Mouse (Mus musculus): ENCODE measurements around the gene Mtmr14.

The Mtmr14 gene

DNA sequence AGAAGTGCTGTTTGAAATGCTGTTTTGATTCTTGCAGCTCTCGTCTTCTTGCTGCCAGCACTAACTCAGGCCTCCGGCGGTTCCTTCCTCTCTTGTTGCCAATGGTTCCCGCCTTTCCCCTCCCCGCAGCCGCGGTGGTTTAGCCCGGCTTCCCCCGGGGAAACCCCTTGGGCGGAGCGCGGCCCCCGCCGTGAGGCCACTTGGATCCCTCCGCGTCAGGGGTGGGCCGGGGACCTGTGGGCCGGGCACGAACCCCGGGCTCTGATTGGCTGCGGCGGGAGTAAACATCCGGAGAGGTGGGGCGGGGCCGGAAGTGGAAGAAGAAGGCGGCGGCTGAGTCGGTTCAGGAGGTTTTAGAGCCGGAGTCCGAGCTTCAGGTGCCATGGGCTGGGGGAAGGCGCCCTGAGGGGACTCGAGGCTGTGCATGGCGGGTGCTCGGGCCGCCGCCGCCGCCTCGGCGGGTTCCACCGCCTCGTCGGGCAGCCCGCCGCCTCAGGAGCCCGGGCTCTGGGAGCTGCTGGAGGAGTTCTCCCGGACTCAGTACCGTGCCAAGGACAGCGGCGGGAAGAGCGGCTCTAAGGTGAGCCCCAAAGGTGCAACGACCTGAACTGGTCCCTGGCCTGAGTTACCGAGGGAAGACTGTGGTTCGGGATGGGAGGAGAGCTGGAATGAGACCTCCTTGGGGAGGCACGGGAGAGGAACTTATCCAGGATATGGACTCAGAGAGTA lies at the start of gene Mtmr14:
Mtmr14 (plus strand) TSS at position 302 of the 729 bp plus-strand sequence.
- DNase-seq (ENCODE audit: low read depth, low spot score) = peak; percentile 96

DNA sequence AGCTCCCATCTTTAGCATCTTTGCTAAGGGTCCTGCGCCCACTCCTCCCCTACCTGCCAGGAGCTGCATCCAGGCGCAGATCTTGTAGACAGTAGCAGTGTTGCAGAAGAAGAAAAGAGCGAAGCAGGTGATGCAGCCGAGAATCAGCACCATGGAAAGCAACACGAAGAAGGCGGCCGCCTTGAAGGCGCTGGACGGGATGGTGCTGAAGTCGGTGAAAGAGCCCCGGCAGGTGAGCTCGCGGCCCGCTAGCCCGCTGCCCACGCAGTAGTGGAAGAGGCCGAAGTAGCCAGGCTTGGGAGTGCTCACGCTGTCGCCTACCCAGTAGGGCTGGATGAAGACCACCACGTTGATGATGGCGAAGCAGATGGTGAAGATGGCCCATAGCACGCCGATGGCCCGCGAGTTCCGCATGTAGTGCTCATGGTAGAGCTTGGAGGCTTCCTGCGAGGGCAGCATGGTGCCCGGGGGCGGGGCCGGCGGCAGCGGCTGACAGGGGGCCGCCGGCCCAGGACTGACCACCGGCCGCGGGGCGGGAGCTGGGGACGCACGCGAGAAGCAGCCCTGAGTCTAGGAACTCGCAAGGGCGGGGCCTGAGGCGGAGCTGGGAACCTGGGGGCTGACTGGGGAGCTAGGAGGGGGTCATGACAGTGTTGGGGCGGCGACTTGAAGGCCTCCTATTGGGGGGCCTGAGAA lies 43.7 kb upstream of the Mtmr14 start:
- DNase-seq (ENCODE audit: low read depth, low spot score) = peak; percentile 41

DNA sequence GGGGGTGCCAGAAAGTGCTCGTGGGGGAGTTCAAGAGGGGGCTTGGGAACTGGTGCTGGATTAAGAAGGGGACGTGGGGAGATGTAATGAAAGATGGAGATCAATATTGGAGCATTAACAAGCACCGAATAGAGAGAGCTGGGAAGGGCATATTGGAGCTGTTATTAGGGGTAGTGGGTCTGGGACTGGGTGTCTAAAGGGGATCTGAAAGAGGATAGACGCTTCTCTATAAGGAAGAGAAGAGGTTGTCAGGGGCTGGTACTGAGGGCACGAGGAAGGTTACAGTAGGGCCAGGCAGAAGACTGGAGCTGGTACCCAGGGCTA lies 43.2 kb upstream of the Mtmr14 start:
- DNase-seq (ENCODE audit: low read depth, low spot score) = no peak

DNA sequence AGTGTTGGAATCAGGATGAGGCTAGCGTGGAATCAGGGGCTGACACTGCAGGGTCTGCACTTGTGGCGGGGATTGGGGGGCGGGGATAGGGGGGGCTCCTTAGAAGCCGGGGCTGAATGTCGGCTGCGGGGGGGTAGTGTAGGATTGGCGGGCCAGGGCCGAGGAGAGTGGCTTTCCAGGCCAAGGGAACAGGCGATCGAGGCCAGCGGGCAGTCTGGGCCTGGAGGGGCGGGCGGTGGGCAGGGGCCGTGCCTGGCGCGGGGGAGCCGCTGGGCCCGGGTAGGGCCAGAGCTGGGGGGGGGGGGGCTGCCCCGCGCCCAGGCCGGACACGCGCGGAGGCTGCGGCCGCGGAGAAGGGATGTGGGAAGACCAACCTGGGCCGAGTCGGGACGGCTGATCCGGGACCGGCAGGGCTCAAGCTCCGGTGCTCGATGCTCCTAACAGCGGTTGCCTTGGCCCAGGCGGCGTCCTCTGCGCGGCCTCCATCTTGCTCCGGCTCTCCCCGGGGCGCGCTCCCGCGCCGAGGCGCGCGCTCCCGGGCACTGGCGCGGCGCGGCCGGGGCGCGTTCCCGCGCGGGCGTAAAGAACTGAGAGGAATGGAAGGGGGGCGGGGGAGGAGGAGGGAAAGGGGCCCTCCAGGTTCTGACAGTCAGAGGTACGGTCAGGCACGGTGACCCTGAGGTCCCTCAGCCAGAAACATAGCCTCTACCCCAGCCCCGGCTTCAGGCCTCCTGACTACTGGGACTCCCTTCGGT lies 42.6 kb upstream of the Mtmr14 start, which contains the start of gene Lhfpl4:
Lhfpl4 (minus strand) TSS at position 544 of the 755 bp plus-strand sequence.
- DNase-seq (ENCODE audit: low read depth, low spot score) = peak; percentile 22

DNA sequence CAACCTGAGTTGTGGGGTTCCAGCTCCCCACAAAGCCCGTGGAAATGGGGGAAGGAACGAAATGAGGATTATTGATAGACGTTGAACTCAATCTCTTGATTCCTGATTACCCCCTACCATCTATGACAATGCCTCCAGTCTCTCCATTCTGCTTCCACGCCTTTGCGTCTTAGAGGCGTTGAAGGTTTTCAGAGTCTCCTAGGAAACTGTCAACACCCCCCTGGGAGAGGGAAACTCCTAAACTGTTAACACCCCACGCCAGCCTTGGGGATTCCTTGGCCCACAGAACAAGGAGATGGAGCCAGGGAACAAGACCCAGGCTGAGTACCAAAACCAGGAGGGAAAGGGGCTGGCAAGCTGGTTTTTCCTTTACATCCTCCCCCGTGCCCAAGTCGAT lies 42.0 kb upstream of the Mtmr14 start:
- DNase-seq (ENCODE audit: low read depth, low spot score) = no peak

DNA sequence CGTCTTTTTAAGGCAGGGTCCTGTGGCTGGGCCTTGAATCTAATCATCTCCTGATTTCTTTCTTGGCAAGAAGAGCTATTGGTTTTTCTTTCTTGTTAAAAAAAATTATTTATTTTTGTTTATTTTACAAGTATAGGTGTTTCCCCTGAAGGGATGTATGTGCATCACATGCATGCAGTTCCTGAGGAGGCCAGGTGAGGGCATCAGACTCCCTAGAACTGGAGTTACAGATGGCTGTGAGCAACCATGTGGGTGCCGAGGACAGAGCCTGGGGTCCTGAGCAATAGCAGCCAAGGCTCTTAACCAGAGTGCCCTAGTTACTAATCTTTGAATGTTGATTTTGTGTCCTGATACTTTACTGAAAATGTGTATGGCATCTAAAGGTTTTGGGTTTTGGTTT lies 21.4 kb upstream of the Mtmr14 start:
- DNase-seq (ENCODE audit: low read depth, low spot score) = no peak

DNA sequence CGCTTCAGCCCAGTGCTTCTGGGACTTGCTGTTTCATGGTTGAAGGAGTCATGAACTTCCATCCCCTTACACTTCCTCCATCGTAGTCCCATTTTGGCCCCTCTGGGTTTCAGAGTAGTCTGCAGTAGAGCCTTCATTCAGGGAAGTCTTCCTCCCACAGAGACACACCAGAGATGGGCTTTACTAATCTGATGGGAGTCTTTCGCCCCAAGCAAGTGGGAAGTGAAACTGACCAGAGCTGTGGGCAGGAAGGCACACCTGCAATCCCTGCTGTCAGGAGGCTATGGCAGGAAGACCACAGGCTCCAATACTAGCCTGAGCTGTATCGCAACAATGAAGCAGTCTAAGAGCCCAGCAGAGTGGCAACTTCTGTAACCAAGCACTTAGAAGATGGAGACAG lies 11.8 kb upstream of the Mtmr14 start:
- DNase-seq (ENCODE audit: low read depth, low spot score) = no peak

DNA sequence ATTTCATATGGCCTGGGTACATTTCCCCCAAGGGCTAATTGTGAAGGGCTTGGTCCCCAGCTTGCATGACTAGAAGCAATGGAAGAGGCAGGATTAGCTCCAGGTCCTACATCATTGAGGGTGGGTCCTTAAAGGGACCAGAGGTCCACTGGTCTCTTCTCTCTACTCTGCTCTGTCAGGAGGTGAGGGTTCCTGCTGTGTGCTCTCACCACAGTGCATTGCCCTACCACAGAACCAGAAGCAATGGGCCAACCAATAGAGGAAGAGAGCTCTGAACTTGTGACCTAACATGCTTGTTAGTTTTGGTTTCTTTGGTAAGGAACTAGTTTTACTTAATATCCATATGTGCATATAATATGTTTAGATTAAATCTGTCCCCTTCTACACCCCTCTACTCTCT lies 10.9 kb upstream of the Mtmr14 start:
- DNase-seq (ENCODE audit: low read depth, low spot score) = no peak

DNA sequence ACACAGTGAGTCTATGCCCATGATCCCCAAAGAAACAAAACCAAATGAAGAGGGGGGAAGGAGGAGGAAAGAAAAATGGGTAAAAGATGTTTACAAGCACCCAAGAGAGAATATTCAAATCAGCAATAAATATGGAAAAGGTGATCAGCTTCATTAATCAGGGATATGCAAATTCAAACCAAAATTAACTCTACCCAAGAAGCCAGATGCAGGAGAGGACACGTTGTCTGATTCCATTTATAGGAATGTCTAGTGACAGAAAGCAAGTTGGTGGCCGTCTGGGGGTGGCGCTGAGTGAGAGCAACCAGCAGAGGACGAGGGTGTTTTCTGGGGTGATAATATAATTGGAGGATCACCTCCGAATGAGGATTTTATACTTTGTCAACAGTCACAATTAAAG lies 2.5 kb upstream of the Mtmr14 start:
- no peak for DNase-seq (ENCODE audit: low read depth, low spot score)

DNA sequence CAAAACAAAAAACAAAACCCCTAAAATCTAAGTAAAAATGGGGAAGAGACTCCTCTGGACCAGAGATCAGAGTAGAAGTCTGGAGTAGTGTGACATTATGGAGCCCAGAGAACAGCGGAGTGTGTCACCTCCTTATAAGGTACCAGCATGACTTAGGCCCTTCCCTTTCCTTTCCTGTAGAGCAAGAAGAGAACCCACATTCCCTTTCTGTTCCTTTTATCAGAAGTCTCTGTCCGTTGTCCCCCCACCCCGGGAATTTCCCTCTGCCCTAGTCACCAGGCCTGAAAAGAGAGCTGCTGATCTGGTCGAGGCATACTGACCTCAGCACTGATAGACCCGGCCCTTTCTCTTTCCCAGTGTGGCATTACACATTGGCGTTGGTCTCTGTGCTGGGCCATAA lies 799 bp downstream of the Mtmr14 start:
- DNase-seq (ENCODE audit: low read depth, low spot score) = no peak

DNA sequence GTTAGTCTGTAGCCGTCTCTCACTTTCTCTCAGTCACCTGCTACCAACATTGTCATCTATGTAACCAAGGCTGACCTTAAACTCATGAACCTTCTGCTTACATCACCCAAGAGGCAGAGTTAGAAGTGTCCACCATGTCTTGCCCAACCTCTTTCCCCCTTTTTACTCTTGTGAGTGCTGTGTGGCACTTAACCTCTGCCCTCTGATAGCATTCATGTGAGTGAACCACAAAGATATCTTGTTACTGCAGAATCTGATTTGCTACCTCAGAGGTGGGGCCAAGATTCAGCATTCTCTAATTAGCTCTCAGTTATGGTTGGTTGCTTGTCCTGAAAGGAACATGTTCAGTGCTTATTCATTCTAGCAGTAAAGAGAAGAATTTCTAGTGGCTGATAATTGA lies 5.1 kb downstream of the Mtmr14 start:
- no peak for DNase-seq (ENCODE audit: low read depth, low spot score)

DNA sequence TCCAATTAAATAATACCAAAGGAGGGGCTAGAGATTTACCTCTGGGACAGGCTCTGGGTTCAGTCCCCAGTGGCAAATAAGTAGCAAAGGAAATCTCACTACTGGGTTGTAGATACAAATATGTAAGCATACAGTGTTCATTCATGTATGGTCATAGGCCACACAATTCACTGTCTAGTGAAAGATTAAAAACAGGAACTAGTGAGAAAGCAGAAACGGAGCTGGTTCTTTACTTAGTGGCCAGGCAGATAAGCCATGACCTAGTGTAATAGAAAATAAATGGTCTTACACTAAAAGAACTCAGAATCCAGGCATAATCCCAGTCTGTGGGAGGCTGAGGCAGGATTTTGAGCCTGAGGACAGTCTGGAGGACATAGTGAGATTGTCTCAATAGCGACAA lies 7.9 kb downstream of the Mtmr14 start:
- DNase-seq (ENCODE audit: low read depth, low spot score) = no peak

DNA sequence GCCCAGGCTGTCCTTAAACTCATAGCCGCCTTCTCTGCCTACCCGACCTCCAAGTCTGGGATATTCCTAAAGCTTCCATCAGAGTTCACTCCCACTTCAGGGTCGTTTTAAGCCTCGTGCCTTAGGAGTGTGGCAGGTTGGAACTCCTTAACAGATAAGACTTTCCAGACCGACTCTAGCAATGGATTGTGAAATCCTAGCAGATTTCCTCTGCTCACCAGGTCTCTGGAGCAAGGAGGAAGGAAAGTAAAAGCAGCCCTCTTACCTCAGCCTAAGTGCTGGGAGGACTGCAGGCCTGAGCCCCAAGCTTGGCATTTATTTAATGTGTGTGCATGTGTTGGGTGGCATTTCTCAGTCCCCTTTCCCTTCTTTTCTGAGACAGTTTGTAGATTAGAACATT lies 13.1 kb downstream of the Mtmr14 start:
- no peak for DNase-seq (ENCODE audit: low read depth, low spot score)

DNA sequence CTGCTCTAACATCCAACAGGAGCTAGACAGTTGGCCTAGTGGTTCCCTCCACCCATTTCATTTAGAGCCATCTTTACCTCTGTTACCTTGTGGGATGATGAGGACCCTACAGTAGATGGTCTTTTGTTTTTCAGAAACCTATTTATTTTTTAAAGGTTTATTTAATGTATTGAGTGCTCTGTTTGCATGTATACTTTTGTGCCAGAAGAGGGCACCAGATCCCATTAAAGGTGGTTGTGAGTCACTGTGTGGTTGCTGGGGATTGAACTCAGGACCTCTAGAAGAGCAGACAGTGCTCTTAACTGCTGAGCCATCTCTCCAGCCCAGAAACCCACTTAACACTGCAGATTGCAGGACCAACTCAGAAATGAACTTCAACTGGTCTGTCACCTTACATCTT lies 14.3 kb downstream of the Mtmr14 start:
- DNase-seq (ENCODE audit: low read depth, low spot score) = no peak

DNA sequence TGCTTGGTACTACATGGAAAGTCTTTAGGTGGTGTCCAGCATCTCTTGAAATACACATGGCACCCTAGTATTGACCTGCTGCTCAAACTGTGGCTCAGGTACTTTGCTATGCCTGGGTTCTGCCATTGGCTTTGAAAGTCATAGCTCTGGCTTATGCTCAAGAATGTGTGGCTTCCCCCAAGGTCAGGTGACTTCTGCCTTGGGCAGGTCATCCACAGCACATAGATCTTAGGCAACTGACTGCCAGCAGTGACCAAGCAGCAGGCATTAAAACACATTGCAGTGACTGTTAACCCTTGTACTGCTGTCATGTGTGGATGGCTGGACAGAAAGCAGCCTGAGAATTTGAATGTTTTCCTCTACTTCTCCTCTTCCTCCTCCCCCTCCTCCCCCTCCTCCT lies 17.3 kb downstream of the Mtmr14 start:
- no peak for DNase-seq (ENCODE audit: low read depth, low spot score)

DNA sequence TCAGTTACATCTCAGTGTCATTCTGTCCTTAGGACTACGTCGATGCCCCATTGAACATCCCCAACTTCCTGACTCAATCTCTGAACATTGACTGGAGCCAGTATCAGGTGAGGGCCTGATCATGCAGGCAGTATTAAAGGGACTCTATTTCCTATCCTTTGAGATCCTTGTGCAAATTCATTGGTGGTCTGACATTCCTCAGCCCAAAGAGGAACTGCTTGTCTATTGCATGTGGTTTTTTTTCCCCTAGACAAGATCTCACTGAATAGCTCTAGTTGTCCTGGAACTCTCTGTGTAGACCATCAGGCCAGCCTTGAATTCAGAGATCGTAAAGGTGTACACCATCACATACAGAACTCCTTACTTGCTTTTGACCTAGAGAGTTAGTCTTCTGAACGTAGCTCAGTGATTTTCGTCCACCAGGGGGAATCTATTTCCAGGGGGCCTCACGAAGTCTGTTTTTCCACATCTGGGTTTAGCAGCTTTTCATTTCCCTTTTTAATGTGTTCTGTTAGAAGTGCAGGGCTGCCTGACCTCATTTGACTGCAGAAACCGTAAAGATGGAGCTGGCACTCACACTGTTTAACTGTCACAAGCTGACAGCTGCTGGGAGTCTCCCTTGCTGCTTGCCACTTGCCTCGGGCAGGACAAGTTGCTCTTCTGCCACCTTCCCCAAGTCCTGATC lies 23.7 kb downstream of the Mtmr14 start:
- no peak for DNase-seq (ENCODE audit: low read depth, low spot score)

DNA sequence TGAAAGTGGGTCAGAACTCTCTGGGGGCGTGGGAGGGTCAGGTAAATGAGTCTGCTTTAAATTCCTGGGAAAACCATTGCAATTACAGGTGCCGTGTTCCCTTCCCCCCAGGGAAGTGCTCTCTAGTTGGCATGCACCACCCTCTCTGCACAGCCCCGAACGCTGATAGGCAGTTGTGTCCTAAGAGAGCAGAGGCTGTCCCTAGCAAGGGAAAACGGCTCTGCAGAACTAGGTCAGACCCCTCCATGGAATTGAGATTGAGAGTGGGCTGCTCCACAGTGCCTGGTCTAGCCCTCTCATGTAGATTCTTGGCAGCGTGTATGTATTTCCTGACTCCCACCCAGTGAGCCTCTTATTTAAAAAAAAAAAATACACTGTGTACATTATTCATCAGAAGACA lies 25.9 kb downstream of the Mtmr14 start:
- no peak for DNase-seq (ENCODE audit: low read depth, low spot score)

DNA sequence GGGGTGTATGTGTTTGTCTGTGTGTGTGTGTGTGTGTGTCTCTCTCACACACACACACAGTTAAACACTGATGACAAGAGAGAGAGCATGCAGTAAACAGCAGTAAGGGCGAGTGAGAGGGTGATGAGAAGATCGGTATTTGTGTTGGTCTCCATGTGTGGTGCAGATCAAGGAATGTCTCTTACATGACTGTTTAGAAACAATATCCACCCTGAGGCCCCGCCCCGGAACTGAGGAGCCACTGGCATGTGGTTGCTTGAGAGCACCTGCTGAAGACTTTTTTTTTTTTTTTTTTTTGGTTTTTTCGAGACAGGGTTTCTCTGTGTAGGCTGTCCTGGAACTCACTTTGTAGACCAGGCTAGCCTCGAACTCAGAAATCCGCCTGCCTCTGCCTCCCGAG lies 26.8 kb downstream of the Mtmr14 start:
- no peak for DNase-seq (ENCODE audit: low read depth, low spot score)

DNA sequence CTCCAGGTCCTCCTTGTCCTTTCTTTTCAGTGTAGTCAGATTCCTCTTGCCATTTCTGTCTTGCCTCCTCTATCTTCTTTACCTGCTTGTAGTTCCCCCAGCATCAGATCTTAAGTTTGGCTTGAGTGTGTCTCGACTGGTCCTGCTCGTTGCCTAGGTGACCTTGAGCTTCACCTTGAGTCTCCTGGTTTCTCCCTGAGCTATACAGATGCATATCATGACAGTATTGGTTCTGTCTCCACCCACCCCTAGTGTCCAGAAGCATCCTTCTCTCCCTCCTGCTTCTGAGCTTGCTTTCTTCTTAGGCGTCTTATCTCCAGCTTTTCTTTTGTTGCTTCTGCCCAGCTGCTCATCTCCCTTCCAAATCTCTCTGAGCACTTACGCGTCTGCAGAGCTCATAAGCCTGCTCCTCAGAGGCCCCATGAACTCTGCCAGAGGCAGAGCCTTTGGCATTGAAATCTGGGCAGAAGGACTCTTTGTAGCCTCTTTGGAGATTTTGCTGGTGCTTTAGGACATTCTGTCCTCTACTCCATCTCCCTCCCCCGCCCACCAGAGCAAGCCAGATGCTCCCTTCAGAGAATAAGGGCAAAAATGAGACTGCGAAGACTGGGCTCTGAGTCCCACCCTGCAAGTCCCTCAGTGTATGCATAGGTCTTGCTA lies 29.5 kb downstream of the Mtmr14 start:
- DNase-seq (ENCODE audit: low read depth, low spot score) = no peak

DNA sequence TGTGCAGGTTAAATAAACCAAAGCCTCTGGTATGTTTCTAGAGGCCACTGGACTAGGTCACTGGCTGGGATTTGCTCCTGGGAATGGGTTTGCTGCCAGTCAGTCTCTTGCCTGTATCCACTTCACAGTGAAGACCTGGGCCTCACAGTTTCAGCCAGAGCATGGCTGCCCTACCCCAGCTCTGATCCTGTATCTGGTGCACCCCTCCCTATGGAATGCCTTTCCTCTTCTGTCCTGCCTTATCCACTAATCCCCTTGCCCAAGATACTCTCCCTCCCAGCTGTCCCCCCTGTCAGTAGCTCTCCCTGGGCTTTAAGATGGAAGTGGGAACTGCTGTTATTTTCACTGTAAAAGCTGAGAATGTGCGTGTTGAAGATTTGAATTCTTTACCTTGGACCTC lies 30.3 kb downstream of the Mtmr14 start:
- DNase-seq (ENCODE audit: low read depth, low spot score) = no peak

DNA sequence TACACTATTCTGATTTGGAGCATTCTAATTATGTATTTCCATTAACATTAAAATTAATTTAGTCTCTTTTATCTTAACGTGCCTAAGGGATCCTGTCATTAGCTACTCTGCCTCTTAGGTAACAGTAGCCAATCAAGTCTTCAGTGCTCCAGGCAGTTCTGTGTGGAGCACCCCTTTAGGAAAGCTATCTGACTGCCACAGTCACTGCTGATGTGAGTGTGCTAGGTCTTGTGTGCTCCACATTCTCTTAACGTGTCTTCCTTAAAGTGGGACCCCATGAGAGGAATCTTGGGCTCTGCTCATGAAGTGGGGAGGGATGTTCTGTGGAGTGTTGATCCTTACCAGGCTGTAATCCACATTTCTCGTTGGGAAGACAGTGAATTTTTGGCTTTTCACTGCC lies 34.7 kb downstream of the Mtmr14 start:
- DNase-seq (ENCODE audit: low read depth, low spot score) = no peak

DNA sequence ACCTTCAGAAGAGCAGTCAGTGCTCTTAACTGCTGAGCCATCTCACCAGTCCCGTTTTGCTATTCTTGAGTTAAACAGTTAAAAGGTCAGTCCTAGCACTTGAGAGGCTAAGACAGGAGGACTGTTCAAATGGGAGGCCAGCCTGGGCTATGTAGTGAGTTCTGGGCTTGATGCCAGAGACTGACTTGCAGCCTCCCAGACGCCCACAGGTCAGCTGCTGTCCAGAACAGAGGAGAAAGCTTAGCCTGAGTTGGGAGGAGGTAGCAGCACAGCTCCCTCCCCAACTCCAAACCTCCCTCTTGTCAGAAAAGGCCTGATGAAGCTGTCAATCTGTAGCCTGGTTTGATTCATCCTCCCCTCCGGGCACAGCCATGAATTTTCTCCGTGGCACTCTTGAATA lies 39.2 kb downstream of the Mtmr14 start:
- DNase-seq (ENCODE audit: low read depth, low spot score) = no peak
